Mouse (Mus musculus) cerebellum, adult 2 months (tissue): ENCODE measurements at regions not wholly inside any gene's neighbourhood (a gene's known extent, or its start where the extent isn't known, plus 50 kb on each side); places are given as distances from the start of the nearest gene placed in this dataset.

Source experiments
- CTCF ChIP-seq: fragments of 200-500 bp; IDR thresholded peaks from 2 replicates; pipeline ENCODE4 v1.5.1; 2011; ENCODE audit warnings: low read depth, mild to moderate bottlenecking, control low read depth, low read length, moderate library complexity, borderline replicate concordance; ENCODE audit not compliant: insufficient read depth
- POLR2A ChIP-seq: fragments of 200-500 bp; IDR thresholded peaks from 2 replicates; pipeline ENCODE4 v1.6.1; 2011; ENCODE audit warnings: low read length, control low read depth, borderline replicate concordance; ENCODE audit not compliant: insufficient read depth

- TF ChIP-seq CTCF: no peak
- TF ChIP-seq POLR2A: no peak
These were observed 68.0 kb upstream of the Rbfox1 start for GRCm38 (mm10) chr16:5817166-5817565.
